Mouse (Mus musculus) megakaryocyte, embryonic 14.5 days (primary cell): Measurements from ENCODE around the gene Syt16.

Experiments used
- FLI1 ChIP-seq: IDR thresholded peaks from 2 replicates; pipeline ENCODE4 v1.6.1; 2012; ENCODE audit warnings: low read length, inconsistent platforms, mixed read lengths
- GATA1 ChIP-seq: IDR thresholded peaks from 3 replicates; pipeline ENCODE4 v1.6.1; 2012; ENCODE audit warnings: mixed read lengths, low read length, inconsistent platforms, borderline replicate concordance

- TF ChIP-seq GATA1 (no peak), FLI1 (no peak)
Observed at GRCm38 (mm10) chr12:74301559-74301958, 304.1 kb downstream of the Syt16 start.
